Mouse (Mus musculus): ENCODE results near the gene Gm21312.
"Not testable (repeated sequence)": the region's sequence is repeated elsewhere in the genome, so short reads cannot be mapped to it uniquely, and the experiment has no call there.

Gene Gm21312

GRCm38 (mm10) chr10:104176724-104177123 is at the start of gene Gm21312:
Gm21312 (plus strand) TSS chr10:104177024.
- not testable (repeated sequence) for DNase-seq (ENCODE audit: low spot score)

DNA sequence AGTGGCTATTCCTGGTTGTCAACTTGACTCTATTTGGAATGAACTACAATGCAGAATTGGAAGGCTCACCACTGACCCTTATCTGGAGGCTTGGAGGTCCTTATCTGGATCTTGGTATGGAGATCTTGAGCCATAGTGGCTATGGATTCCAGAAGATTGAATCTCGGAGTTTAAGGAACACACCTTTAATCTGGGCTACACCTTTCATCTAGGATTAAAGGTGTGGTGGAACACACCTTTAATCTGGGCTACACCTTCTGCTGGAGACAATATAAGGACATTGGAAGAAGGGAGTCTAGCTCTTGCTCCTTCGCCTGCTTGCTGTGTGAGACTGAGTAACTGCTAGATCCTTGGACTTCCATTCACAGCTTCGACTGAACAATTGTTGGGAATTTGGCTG is 34.1 kb upstream of the Gm21312 start, which contains the start of gene Gm21293:
Gene Gm21293, plus strand, starts transcription at position 301 of the 400 bp plus-strand sequence.
- not testable (repeated sequence) for DNase-seq (ENCODE audit: low spot score)

- not testable (repeated sequence) for DNase-seq (ENCODE audit: low spot score)
These were observed 25.6 kb upstream of the Gm21312 start, which contains the start of gene Gm6763 for GRCm38 (mm10) chr10:104151197-104151596. Gm6763 (plus strand) TSS chr10:104151497.

- DNase-seq (ENCODE audit: low spot score) = not testable (repeated sequence)
These were observed 17.1 kb upstream of the Gm21312 start, which contains the start of gene Gm8764 for GRCm38 (mm10) chr10:104159706-104160105. Gm8764 (plus strand) TSS chr10:104160006.

- not testable (repeated sequence) for DNase-seq (ENCODE audit: low spot score)
These were observed 8.6 kb upstream of the Gm21312 start, which contains the start of gene Gm21304 for GRCm38 (mm10) chr10:104168215-104168614. Gm21304 (plus strand) TSS chr10:104168515.

DNA sequence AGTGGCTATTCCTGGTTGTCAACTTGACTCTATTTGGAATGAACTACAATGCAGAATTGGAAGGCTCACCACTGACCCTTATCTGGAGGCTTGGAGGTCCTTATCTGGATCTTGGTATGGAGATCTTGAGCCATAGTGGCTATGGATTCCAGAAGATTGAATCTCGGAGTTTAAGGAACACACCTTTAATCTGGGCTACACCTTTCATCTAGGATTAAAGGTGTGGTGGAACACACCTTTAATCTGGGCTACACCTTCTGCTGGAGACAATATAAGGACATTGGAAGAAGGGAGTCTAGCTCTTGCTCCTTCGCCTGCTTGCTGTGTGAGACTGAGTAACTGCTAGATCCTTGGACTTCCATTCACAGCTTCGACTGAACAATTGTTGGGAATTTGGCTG is 8.4 kb downstream of the Gm21312 start, which contains the start of gene Gm20765:
Gene Gm20765, plus strand, starts transcription at position 301 of the 400 bp plus-strand sequence.
- not testable (repeated sequence) for DNase-seq (ENCODE audit: low spot score)

DNA sequence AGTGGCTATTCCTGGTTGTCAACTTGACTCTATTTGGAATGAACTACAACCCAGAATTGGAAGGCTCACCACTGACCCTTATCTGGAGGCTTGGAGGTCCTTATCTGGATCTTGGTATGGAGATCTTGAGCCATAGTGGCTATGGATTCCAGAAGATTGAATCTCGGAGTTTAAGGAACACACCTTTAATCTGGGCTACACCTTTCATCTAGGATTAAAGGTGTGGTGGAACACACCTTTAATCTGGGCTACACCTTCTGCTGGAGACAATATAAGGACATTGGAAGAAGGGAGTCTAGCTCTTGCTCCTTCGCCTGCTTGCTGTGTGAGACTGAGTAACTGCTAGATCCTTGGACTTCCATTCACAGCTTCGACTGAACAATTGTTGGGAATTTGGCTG is 16.9 kb downstream of the Gm21312 start, which contains the start of gene Gm4340:
Gene Gm4340, plus strand, starts transcription at position 301 of the 400 bp plus-strand sequence.
- DNase-seq (ENCODE audit: low spot score) = not testable (repeated sequence)

DNA sequence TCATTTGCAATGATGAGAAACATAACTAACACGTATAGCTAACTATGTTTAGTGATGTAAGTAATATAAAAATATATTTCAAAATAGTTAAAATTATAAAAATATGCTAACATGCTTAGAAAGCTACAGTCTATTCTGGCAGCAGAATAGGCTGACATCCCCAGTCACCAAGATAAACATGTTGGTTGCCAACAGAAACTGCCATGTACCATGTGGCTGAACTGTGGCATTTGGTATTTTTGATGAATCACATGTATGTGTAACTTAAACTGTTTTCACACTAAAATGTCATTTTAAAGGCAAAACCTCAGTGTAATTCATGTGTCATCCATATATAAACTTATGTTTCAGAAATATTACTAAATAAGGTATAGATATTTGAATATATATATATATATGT is 32.8 kb downstream of the Gm21312 start:
- DNase-seq (ENCODE audit: low spot score) = no peak

- no peak for DNase-seq (ENCODE audit: low spot score)
These were observed 33.6 kb downstream of the Gm21312 start for GRCm38 (mm10) chr10:104210268-104210990.

GRCm38 (mm10) chr10:104214527-104214926 is 37.7 kb downstream of the Gm21312 start:
- no peak for DNase-seq (ENCODE audit: low spot score)

DNA sequence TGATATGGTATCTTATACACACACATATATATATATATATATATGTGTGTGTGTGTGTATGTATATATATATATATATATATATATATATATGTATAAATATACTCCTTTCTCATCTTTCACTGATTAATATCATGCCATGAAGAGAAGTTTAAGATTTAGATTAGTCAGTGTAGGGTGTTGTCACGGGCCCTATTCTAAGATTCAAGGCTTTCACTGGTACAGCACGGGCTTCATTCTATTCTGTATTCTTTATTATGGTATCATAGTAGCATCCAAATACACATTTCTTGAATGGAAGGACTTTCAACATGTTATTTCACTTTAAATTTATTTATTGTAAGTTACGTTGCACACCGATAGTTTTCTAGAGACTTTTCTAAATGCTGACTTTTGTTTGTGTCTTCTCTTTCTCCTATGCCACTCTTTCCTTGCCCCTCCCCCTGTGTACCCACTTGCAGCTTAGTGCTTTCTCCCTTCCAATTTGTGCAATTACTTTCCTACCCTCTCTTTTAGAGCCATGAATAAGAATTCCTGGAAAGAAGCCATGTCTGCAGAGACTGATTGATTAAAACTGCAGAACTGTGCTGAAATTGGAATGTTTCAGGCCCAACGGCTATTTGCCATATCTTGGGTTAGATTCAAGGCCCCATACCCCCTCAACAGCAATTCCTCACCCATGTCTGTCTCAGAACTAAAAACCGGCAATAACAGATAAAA is 43.6 kb downstream of the Gm21312 start:
- DNase-seq (ENCODE audit: low spot score) = no peak

All from urinary bladder, postnatal 14 days (tissue).